ENCODE assay signal across 8 mouse cellular contexts in the genomic region with DNA sequence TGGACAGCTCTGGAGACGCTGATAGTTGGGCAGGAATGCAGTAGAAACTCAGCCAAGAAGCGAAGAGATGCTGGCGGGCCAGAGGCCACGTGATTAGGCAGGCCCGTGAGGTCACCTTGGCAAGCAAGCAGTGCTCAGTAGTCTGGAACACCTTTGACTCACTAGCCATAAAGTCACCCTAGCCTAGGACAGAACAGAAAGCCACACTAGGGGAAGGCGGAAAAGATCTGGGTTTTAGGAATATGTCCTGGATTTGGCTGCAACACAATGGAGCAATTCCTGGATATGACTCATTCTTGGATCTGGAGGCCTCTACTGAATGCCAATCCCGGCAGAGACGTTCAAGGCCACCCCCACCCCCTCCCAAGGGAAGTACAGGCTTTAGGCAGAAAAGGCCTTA. TPM values are rescaled to one million over a fixed set of nuclear protein-coding genes. Genes with fewer than 3 reads are reported as not detected.
DNase-seq lines count a peak whose midpoint lies in the region.
"Had no signal": no experiment of that assay in that cellular context is flagged by ENCODE, and none has a peak within 500 bp of the region (broad histone marks: within the 10 kb centered on the region; RNA-seq: fewer than 3 reads in every experiment).

No protein-coding gene starts in this region.

- peak; percentile 94 for DNase-seq in NIH3T3 (ENCODE audit: low read depth)
- peak; percentile 73 to 78 for DNase-seq in adrenal gland, postnatal 36 days
- peak; percentile 90 to 94 for DNase-seq in heart, adult 9 months (ENCODE audit: low spot score in 2 of 2)
- peak; percentile 57 for DNase-seq in large intestine, adult 2 months (ENCODE audit: low read depth, low spot score)
- no peak for DNase-seq in thymus, postnatal 10 days (ENCODE audit: low spot score in 2 of 2)
- no peak for DNase-seq in thymus, postnatal 0 days (ENCODE audit: low spot score)
- no peak for DNase-seq in spleen, postnatal 36 days (ENCODE audit: low spot score in 2 of 2)

- WGBS in large intestine, adult 2 months: 20% methylated on average over 8 of the region's 8 CpGs

RNA-seq across cellular contexts. Expression of gene Arsa, which starts 3.4 kb away (rescaled TPM):
- total RNA-seq in adrenal gland, postnatal 36 days (2021): 10 to 100 TPM; 20.7 to 22.4 TPM
- polyA plus RNA-seq in large intestine, adult 2 months (2012; rRNA removed): 16.9 and 27.7 TPM in 2 replicates
- polyA plus RNA-seq in thymus, postnatal 0 days (2015; fragmentation: Nextera tagmentation; extraction: Ambion mirVana): 9.0 and 9.4 TPM in 2 replicates

RNA-seq across cellular contexts. Expression of gene Shank3, which starts 18.8 kb away (rescaled TPM):
- 10 to 100 TPM; 30.7 to 51.0 TPM for total RNA-seq in adrenal gland, postnatal 36 days (2021)
- 3.0 and 5.5 TPM in 2 replicates for polyA plus RNA-seq in large intestine, adult 2 months (2012; rRNA removed)
- 0.23 and 0.39 TPM in 2 replicates for polyA plus RNA-seq in thymus, postnatal 0 days (2015; fragmentation: Nextera tagmentation; extraction: Ambion mirVana)

RNA-seq across cellular contexts. Expression of gene Mapk8ip2, which starts 26.9 kb away (rescaled TPM):
- total RNA-seq in adrenal gland, postnatal 36 days (2021): 1 to 10 TPM; 6.6 to 8.5 TPM
- polyA plus RNA-seq in large intestine, adult 2 months (2012; rRNA removed): 1.1 and 1.2 TPM in 2 replicates
- 0.08 TPM in 1 of 2 replicates, not detected in the other for polyA plus RNA-seq in thymus, postnatal 0 days (2015; fragmentation: Nextera tagmentation; extraction: Ambion mirVana)

RNA-seq across cellular contexts. Expression of gene Chkb, which starts 50.9 kb away (rescaled TPM):
- total RNA-seq in adrenal gland, postnatal 36 days (2021): 10 to 100 TPM; 57.8 to 63.2 TPM
- 125 and 129 TPM in 2 replicates for polyA plus RNA-seq in large intestine, adult 2 months (2012; rRNA removed)
- polyA plus RNA-seq in thymus, postnatal 0 days (2015; fragmentation: Nextera tagmentation; extraction: Ambion mirVana): 62.6 and 70.8 TPM in 2 replicates

RNA-seq across cellular contexts. Expression of gene Gm44502, which starts 51.1 kb away (rescaled TPM):
- 1 to 10 TPM in 1 of 2 experiments, not detected in 1; 1.4 TPM for total RNA-seq in adrenal gland, postnatal 36 days (2021)
- 0.68 and 1.4 TPM in 2 replicates for polyA plus RNA-seq in large intestine, adult 2 months (2012; rRNA removed)
- polyA plus RNA-seq in thymus, postnatal 0 days (2015; fragmentation: Nextera tagmentation; extraction: Ambion mirVana): not detected in 2 replicates
- polyA plus RNA-seq: liver, embryonic 15.5 days had no signal

Comparison
In these comparisons a context has a peak if more than half of its experiments do, and no peak if none do; other contexts are left out.
1. DNase-seq: peak in NIH3T3 (single experiment), adrenal gland, postnatal 36 days (2 of 2), heart, adult 9 months (2 of 2) and large intestine, adult 2 months (single experiment); none in thymus, postnatal 10 days (0 of 2), thymus, postnatal 0 days (single experiment) and spleen, postnatal 36 days (0 of 2).